Mouse (Mus musculus): ENCODE measurements around the gene Barx2. TPM values are rescaled to one million over a fixed set of nuclear protein-coding genes. Genes with fewer than 3 reads are reported as not detected.

Gene Barx2
- polyA plus RNA-seq, 1 experiment = 0.69 TPM

- no peak for DNase-seq (ENCODE audit: low spot score)
Observed at GRCm38 (mm10) chr9:31808753-31809152, 104.5 kb downstream of the Barx2 start.

DNA sequence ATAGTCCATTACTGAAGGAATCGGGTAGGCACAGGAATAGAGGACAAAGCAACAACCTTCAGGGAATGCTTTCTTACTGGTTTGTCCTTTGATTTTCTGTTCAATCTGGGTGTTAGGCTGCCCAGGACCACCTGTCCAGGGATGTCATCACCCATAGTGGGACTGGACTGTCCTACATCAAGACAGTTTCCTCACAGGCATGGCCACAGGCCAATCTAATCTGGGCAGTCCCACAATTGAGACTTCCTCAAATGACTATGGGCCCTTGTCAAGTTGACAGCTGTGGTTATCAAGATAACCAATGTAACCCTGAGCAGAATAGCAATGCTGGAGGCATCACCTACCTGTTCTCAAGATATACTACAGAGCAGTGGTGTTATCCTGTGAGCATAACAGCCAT lies 110.6 kb downstream of the Barx2 start:
- no peak for DNase-seq (ENCODE audit: low spot score)

Other genes with a start within 250 kb of the Barx2 start
- gene Arhgap32, start 202.7 kb upstream of the Barx2 start, polyA plus RNA-seq (2012; rRNA removed) = 4.4 and 11.8 TPM in 2 replicates